Mouse (Mus musculus): ENCODE measurements around the gene Wnk2. TPM values are rescaled to one million over a fixed set of nuclear protein-coding genes. Genes with fewer than 3 reads are reported as not detected.

The Wnk2 gene
- polyA plus RNA-seq, 1 experiment from 2014 or later = 1.0 TPM

DNA sequence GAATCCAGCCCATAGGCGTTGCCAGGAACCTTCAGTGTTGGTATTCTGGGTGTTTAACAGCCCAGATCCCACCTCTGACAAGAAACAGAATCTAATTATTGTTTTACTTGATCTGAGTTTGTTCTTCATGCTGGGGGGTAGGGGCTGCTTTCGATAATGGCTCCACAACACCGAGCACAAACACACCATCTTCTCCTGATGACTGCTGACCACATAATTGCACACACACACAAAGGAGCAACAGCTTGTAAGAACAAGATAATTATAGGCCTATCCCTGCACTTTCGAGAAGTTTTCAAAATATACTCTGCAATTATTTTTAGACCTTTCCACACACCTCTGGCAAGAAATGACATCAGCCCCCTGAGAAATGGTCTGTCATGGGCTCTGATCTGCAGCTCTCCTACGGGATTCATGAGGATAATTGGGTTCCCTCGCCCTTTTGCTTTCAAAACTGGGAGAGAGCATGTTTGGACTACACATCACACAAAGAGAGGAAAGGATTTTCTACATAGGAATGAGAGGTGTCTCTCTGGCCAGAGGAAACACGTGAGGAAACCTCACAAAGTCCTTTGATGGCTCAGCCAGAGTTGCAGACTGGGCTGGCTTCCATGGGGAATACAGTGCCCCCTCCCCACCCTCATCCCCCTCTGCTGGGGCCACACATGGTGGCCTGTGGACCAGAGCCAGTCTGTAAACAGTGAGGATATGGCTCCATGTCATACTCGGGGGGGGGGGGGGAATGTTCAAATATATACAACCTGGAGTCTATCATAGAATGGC is 118.9 kb downstream of the Wnk2 start:
- ATAC-seq (ENCODE audit: insufficient number of reproducible peaks, low FRiP score, low TSS enrichment, low read depth) = no peak
- no peaks in the 10 kb centered on the region for H3K9me3 ChIP-seq (ENCODE audit: control insufficient read depth, low read length)
- H3K27me3 ChIP-seq (ENCODE audit: control insufficient read depth, insufficient read depth, low read length) = no peaks in the 10 kb centered on the region
- no peak overlapping the region for H3K9ac ChIP-seq (ENCODE audit: low read length)
- no peaks in the 10 kb centered on the region for H3K4me1 ChIP-seq (ENCODE audit: control insufficient read depth, insufficient read depth, low read length)
- no peak for DNase-seq (ENCODE audit: low spot score)
- H3K27ac ChIP-seq (replicated peaks; ENCODE audit: low read depth, low read length) = no peak overlapping the region
- no peak overlapping the region for H3K4me2 ChIP-seq (ENCODE audit: low read depth, severe bottlenecking)
- no peak overlapping the region for H3K4me3 ChIP-seq (ENCODE audit: low read depth, low read length)
- WGBS = 69% methylated on average over 8 of the region's 8 CpGs
- H3K36me3 ChIP-seq (ENCODE audit: control insufficient read depth, insufficient read depth, low read length) = no peaks in the 10 kb centered on the region

DNA sequence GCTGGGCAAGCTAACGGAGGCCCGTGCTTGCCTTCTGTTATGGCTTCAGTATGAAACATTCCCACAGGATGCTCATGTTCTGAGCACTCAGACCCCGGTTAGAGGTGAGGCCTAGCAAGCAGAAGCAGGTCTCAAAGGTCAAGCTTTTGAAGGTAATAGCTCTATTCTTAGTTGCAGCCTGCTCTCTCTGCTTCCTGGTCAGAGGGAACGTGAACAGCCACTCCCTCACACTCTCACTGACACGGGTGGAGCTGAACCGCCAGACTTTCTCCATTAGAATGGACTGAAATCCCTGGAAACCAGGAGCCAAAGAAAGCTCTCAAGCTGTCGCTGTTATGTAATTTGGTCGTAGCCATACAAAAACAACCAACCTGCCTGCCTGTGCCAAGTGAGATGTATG is 120.8 kb downstream of the Wnk2 start:
- H3K36me3 ChIP-seq (ENCODE audit: control insufficient read depth, insufficient read depth, low read length) = no peaks in the 10 kb centered on the region
- WGBS = 85% methylated on average over 8 of the region's 8 CpGs

DNA sequence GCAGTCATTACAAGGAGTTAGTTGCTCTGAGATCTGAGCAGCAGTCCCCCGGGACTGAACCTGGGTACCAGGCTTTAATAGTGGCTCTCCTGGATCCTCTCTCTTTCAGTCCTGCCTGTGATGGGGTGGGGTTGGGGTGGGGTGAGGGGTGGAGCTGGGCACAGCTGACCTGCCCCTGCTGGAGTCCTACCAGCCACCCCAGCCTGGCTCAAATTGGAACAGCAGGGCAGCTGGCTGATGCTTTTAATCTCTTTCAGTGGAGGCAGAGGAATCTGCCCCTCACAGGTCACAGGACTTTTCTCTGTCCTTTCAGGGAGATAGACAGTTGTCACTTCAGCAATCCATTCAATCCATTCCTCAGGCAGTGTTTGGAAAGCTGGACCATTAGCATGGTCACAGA is 122.3 kb downstream of the Wnk2 start:
- Histone ChIP-seq H3K36me3 (ENCODE audit: control insufficient read depth, insufficient read depth, low read length) (no peaks in the 10 kb centered on the region), H3K4me3 (ENCODE audit: low read depth, low read length) (no peak overlapping the region), H3K9me3 (ENCODE audit: control insufficient read depth, low read length) (no peaks in the 10 kb centered on the region), H3K9ac (ENCODE audit: low read length) (no peak overlapping the region), H3K27ac (replicated peaks; ENCODE audit: low read depth, low read length) (no peak overlapping the region), H3K4me1 (ENCODE audit: control insufficient read depth, insufficient read depth, low read length) (no peaks in the 10 kb centered on the region), H3K27me3 (ENCODE audit: control insufficient read depth, insufficient read depth, low read length) (no peaks in the 10 kb centered on the region), H3K4me2 (ENCODE audit: low read depth, severe bottlenecking) (no peak overlapping the region)
- ATAC-seq (ENCODE audit: insufficient number of reproducible peaks, low FRiP score, low TSS enrichment, low read depth) = no peak
- WGBS = 4% methylated on average over 1 of the region's 1 CpGs
- no peak for DNase-seq (ENCODE audit: low spot score)

More for the DNA sequence above, 120.8 kb downstream of the Wnk2 start:
- DNase-seq (ENCODE audit: low spot score) (no peak), ATAC-seq (ENCODE audit: insufficient number of reproducible peaks, low FRiP score, low TSS enrichment, low read depth) (no peak)
- H3K9me3 ChIP-seq (ENCODE audit: control insufficient read depth, low read length) = no peaks in the 10 kb centered on the region
- H3K4me1 ChIP-seq (ENCODE audit: control insufficient read depth, insufficient read depth, low read length) = no peaks in the 10 kb centered on the region
- H3K9ac ChIP-seq (ENCODE audit: low read length) = no peak overlapping the region
- H3K27me3 ChIP-seq (ENCODE audit: control insufficient read depth, insufficient read depth, low read length) = no peaks in the 10 kb centered on the region
- H3K4me2 ChIP-seq (ENCODE audit: low read depth, severe bottlenecking) = no peak overlapping the region
- no peak overlapping the region for H3K4me3 ChIP-seq (ENCODE audit: low read depth, low read length)
- no peak overlapping the region for H3K27ac ChIP-seq (replicated peaks; ENCODE audit: low read depth, low read length)

DNA sequence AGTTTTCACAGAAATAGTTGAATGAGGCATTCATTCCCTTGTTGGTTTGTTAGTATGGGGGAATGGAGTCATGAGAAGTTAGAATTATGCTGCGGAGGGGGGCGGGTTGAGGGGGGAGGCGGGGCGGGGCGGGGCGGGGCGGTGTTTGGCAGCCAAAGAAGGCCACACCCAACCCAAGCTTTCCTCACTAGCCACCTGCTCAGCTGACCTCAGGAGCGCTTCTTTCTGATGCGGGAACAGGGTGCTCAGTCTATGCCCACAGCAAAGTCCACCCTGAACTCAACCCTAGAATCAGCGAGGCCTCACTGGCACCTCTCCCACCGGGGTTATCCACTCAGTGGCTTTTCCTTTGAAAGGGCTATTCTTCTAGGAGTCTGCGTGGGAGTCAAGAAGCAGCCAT is 123.1 kb downstream of the Wnk2 start:
- H3K27me3 ChIP-seq (ENCODE audit: control insufficient read depth, insufficient read depth, low read length) = no peaks in the 10 kb centered on the region
- no peaks in the 10 kb centered on the region for H3K4me1 ChIP-seq (ENCODE audit: control insufficient read depth, insufficient read depth, low read length)
- no peak overlapping the region for H3K27ac ChIP-seq (replicated peaks; ENCODE audit: low read depth, low read length)
- ATAC-seq (ENCODE audit: insufficient number of reproducible peaks, low FRiP score, low TSS enrichment, low read depth) (no peak), DNase-seq (ENCODE audit: low spot score) (no peak)
- H3K36me3 ChIP-seq (ENCODE audit: control insufficient read depth, insufficient read depth, low read length) = no peaks in the 10 kb centered on the region
- no peak overlapping the region for H3K4me2 ChIP-seq (ENCODE audit: low read depth, severe bottlenecking)
- 11% methylated on average over 12 of the region's 12 CpGs for WGBS
- no peak overlapping the region for H3K4me3 ChIP-seq (ENCODE audit: low read depth, low read length)
- no peak overlapping the region for H3K9ac ChIP-seq (ENCODE audit: low read length)
- no peaks in the 10 kb centered on the region for H3K9me3 ChIP-seq (ENCODE audit: control insufficient read depth, low read length)

DNA sequence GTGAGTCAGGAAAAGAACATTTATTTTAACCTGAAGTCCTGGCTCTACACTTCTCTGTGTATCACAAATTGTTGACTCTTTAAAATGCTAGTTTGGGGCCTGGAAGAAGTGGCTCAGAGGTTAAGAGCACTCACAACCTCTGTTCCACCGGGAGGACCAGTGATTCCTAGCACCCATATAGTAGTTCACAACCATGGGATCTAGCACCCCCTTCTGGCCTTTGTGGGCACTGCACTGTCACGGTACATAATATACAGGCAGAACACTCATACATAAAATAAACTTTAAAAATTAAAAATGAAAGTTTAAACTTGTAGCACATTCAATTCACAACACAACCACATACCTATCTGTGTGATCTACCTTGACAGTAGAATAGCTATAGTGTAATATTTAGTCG is 126.1 kb downstream of the Wnk2 start:
- H3K27me3 ChIP-seq (ENCODE audit: control insufficient read depth, insufficient read depth, low read length) = no peaks in the 10 kb centered on the region
- H3K4me2 ChIP-seq (ENCODE audit: low read depth, severe bottlenecking) = no peak overlapping the region
- H3K4me3 ChIP-seq (ENCODE audit: low read depth, low read length) = no peak overlapping the region
- ATAC-seq (ENCODE audit: insufficient number of reproducible peaks, low FRiP score, low TSS enrichment, low read depth) = no peak
- peak; percentile 62 for DNase-seq (ENCODE audit: low spot score)
- no peaks in the 10 kb centered on the region for H3K4me1 ChIP-seq (ENCODE audit: control insufficient read depth, insufficient read depth, low read length)
- WGBS = 62% methylated on average over 3 of the region's 3 CpGs
- no peak overlapping the region for H3K9ac ChIP-seq (ENCODE audit: low read length)
- no peaks in the 10 kb centered on the region; the same call in 1 of the 2 replicates for H3K9me3 ChIP-seq (ENCODE audit: control insufficient read depth, low read length)
- no peaks in the 10 kb centered on the region for H3K36me3 ChIP-seq (ENCODE audit: control insufficient read depth, insufficient read depth, low read length)
- H3K27ac ChIP-seq (replicated peaks; ENCODE audit: low read depth, low read length) = no peak overlapping the region

DNA sequence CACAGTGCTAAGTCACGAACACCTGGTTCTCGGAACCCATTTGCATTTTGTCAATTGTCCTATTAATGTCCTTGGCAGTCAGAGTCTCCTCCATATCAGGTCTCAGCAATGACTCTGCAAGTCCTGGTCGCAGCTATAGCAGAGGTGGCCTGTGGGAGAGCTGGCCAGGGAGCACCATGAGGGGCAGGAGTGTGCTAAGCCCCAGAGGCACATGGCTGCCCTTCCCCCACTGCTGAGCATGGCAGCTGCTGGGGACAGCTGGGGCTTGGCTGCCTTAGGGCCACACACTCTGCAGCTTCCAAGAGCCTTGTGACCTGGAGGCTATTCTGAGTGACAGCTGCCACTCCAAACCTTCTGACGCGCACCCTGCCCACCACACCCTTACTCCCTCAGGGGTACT is 127.7 kb downstream of the Wnk2 start:
- no peaks in the 10 kb centered on the region for H3K27me3 ChIP-seq (ENCODE audit: control insufficient read depth, insufficient read depth, low read length)
- no peaks in the 10 kb centered on the region for H3K36me3 ChIP-seq (ENCODE audit: control insufficient read depth, insufficient read depth, low read length)
- ATAC-seq (ENCODE audit: insufficient number of reproducible peaks, low FRiP score, low TSS enrichment, low read depth) (no peak), DNase-seq (ENCODE audit: low spot score) (peak; percentile 36)
- H3K4me2 ChIP-seq (ENCODE audit: low read depth, severe bottlenecking) = no peak overlapping the region
- WGBS = 66% methylated on average over 5 of the region's 5 CpGs
- no peak overlapping the region for H3K9ac ChIP-seq (ENCODE audit: low read length)
- no peak overlapping the region for H3K27ac ChIP-seq (replicated peaks; ENCODE audit: low read depth, low read length)
- H3K4me3 ChIP-seq (ENCODE audit: low read depth, low read length) = no peak overlapping the region
- H3K9me3 ChIP-seq (ENCODE audit: control insufficient read depth, low read length) = no peaks in the 10 kb centered on the region; the same call in 1 of the 2 replicates
- H3K4me1 ChIP-seq (ENCODE audit: control insufficient read depth, insufficient read depth, low read length) = peaks cover 9% of the 10 kb centered on the region; the same call in 1 of the 2 replicates

DNA sequence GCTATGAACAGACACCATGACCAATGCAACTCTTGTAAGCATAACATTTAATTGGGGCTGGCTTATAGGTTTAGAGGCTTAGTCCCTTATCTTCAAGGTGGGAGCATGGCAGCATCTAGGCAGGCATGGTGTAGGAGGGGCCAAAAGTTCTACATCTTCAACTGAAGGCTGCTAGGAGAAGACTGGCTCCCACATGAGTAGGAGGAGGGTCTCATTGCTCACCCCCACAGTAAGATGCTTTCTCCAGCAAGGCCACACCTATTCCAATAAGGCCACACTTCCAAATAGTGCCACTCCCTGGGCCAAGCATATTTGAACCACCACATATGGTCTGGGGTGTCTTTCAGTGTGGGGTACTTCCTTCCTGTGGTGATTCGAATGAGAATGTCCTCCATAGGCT is 130.4 kb downstream of the Wnk2 start:
- peaks cover 9% of the 10 kb centered on the region; the same call in 1 of the 2 replicates for H3K4me1 ChIP-seq (ENCODE audit: control insufficient read depth, insufficient read depth, low read length)
- no peak for ATAC-seq (ENCODE audit: insufficient number of reproducible peaks, low FRiP score, low TSS enrichment, low read depth)
- no peaks in the 10 kb centered on the region for H3K36me3 ChIP-seq (ENCODE audit: control insufficient read depth, insufficient read depth, low read length)
- no peak overlapping the region for H3K9ac ChIP-seq (ENCODE audit: low read length)
- H3K27ac ChIP-seq (replicated peaks; ENCODE audit: low read depth, low read length) = no peak overlapping the region
- H3K4me3 ChIP-seq (ENCODE audit: low read depth, low read length) = no peak overlapping the region
- H3K9me3 ChIP-seq (ENCODE audit: control insufficient read depth, low read length) = no peaks in the 10 kb centered on the region; the same call in 1 of the 2 replicates
- WGBS = 97% methylated on average over 1 of the region's 1 CpGs
- DNase-seq (ENCODE audit: low spot score) = no peak
- H3K4me2 ChIP-seq (ENCODE audit: low read depth, severe bottlenecking) = no peak overlapping the region
- H3K27me3 ChIP-seq (ENCODE audit: control insufficient read depth, insufficient read depth, low read length) = no peaks in the 10 kb centered on the region

DNA sequence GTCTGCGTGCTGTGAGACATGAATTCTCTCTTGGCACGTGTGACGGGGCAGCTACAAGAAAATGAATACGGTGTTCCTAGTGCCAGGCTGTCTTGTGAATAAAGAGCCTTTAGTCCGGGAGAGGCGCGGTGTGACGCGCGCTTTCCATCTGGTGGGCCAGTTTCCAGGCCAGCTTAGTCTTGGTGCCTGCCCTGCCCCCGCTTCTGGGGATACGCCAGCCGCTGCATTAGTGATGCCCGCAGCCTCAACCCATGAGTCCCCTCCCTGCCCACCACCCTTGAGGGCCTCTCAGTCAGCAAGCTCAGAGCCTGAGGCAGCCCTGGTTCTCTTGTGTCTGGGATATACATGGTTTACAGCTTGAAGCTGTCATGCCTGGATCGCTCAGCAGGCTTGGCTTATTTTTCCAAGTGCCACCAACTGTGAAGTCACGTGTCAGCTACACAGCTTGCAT is 131.5 kb downstream of the Wnk2 start:
- Histone ChIP-seq H3K4me3 (ENCODE audit: low read depth, low read length) (peak overlapping the region; percentile 16), H3K27me3 (ENCODE audit: control insufficient read depth, insufficient read depth, low read length) (no peaks in the 10 kb centered on the region), H3K4me2 (ENCODE audit: low read depth, severe bottlenecking) (peak overlapping the region; percentile 55), H3K9ac (ENCODE audit: low read length) (peak overlapping the region; percentile 37; the same call in 1 of the 2 replicates), H3K4me1 (ENCODE audit: control insufficient read depth, insufficient read depth, low read length) (peaks cover 9% of the 10 kb centered on the region; the same call in 1 of the 2 replicates), H3K9me3 (ENCODE audit: control insufficient read depth, low read length) (no peaks in the 10 kb centered on the region; the same call in 1 of the 2 replicates), H3K36me3 (ENCODE audit: control insufficient read depth, insufficient read depth, low read length) (no peaks in the 10 kb centered on the region), H3K27ac (replicated peaks; ENCODE audit: low read depth, low read length) (no peak overlapping the region; the same call in 1 of the 2 replicates)
- ATAC-seq (ENCODE audit: insufficient number of reproducible peaks, low FRiP score, low TSS enrichment, low read depth) (peak; percentile 72), DNase-seq (ENCODE audit: low spot score) (peak; percentile 73)
- 5% methylated on average over 16 of the region's 16 CpGs for WGBS
